Mouse (Mus musculus) midbrain, embryonic 13.5 days (tissue): ENCODE measurements around the gene Pi16. TPM values are rescaled to one million over a fixed set of nuclear protein-coding genes. Genes with fewer than 3 reads are reported as not detected.

Experiments used
- ATAC-seq: fragments of 200-750 bp; cut with Nextera tagmentation; 2 replicates; pipeline ENCODE4 v1.8.0; 2017; ENCODE audit warnings: mild to moderate bottlenecking, moderate TSS enrichment, moderate library complexity
- H3K27ac ChIP-seq: fragments of 300-500 bp; sonication (generic); 2 replicates; pipeline ENCODE4 v1.5.1; 2015; ENCODE audit warnings: inconsistent platforms, mild to moderate bottlenecking, moderate library complexity
- H3K27me3 ChIP-seq: fragments of 300-500 bp; sonication (generic); 2 replicates; pipeline ENCODE4 v1.6.1; 2015; ENCODE audit warnings: mild to moderate bottlenecking, inconsistent platforms
- H3K36me3 ChIP-seq: fragments of 300-500 bp; sonication (generic); 2 replicates; pipeline ENCODE4 v1.6.1; 2015; ENCODE audit warnings: mild to moderate bottlenecking, inconsistent platforms
- H3K4me1 ChIP-seq: fragments of 300-500 bp; sonication (generic); replicated peaks from 2 replicates; pipeline ENCODE4 v1.6.1; 2015; ENCODE audit warnings: inconsistent platforms
- H3K4me2 ChIP-seq: fragments of 300-500 bp; sonication (generic); replicated peaks from 2 replicates; pipeline ENCODE4 v1.6.1; 2015; ENCODE audit warnings: moderate library complexity, mild to moderate bottlenecking, inconsistent platforms
- H3K4me3 ChIP-seq: fragments of 300-500 bp; sonication (generic); replicated peaks from 2 replicates; pipeline ENCODE4 v1.5.1; 2015; ENCODE audit warnings: mild to moderate bottlenecking, inconsistent platforms
- H3K9ac ChIP-seq: fragments of 300-500 bp; sonication (generic); replicated peaks from 2 replicates; pipeline ENCODE4 v1.6.1; 2015; ENCODE audit warnings: mild to moderate bottlenecking, inconsistent platforms
- H3K9me3 ChIP-seq: fragments of 300-500 bp; sonication (generic); 2 replicates; pipeline ENCODE4 v1.6.1; 2016; ENCODE audit warnings: mild to moderate bottlenecking, inconsistent platforms
- WGBS: fragments of 180-500 bp; shearing (Covaris S2); methylation state at CpG from one replicate; pipeline ENCODE4 v1.1.7; 2015; 5-methylcytosine and 5-hydroxymethylcytosine counted together
- polyA plus RNA-seq: library from polyadenylated mRNA; unstranded; fragments of >200 nt; fragmentation: Nextera tagmentation; extraction: Ambion mirVana; gene quantifications from 2 replicates; pipeline ENCODE4 v1.2.1, GENCODE M21; 2015

The Pi16 gene
- polyA plus RNA-seq, 1 experiment from 2014 or later, result 1.9 TPM

DNA sequence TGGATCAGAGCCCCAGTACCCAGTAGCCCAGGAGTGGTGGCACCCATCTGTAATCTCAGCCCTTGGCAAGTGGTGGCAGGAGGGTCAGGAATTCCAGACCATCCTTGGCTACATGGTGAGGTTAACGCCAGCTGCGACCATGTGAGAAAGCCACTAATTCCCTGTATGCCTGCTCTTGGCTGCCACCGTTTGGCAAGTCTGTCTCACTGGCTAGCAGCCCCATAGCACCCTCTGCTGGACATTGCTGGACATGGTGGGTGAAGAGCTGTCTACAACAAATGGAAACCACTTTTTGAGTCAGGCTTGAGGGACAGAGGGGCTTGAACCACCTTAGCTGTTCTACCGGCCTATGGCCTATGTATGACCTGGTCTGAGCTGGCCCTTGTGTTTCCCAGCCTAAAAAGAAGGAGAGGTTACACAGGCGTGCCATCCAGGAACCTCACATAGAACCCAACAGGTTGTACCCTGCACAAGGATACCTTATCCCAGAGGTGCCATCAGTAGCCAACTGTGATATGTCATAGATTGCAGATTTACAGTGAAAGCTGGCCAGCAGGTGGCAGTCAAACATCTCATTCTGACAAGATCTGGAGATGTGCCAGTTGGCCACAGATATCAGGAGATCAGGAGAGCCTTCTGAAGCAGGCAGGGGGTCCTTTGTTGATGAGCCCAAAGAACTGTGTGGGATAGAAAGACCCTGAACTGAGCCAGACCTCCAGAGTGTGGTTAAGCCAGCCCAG is 53.7 kb downstream of the Pi16 start:
- H3K9ac ChIP-seq, result no peak overlapping the region
- 0 out of 2 replicates have a peak, but pooled peaks cover 5% of the 10 kb centered on the region for H3K27me3 ChIP-seq
- peak; percentile 82 for ATAC-seq
- no peak overlapping the region for H3K4me3 ChIP-seq
- WGBS, result 8% methylated on average over 5 of the region's 5 CpGs
- no peak overlapping the region for H3K4me2 ChIP-seq
- H3K27ac ChIP-seq, result no peak overlapping the region
- H3K4me1 ChIP-seq, result peaks cover 11% of the 10 kb centered on the region; the same call in 1 of the 2 replicates
- no peaks in the 10 kb centered on the region for H3K9me3 ChIP-seq
- H3K36me3 ChIP-seq, result no peaks in the 10 kb centered on the region

DNA sequence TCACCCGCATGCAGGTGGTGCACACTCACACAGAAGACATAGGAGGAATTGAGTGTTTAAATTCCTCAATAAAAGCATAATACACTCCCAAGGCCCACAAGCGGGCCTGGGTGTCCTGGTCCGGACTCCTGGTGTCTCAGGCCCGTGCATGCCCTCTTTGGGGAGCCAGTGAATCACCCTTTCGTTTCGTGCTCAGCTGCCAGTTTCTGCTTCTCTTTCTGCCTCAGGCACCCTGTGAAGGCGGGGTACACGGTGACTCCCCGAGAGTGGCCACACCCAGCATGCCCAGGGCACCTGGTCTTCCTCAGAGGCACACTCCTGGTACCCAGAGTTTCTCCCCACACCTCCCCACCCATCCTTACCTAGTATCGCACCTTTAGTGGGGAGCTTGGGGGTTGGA is 58.4 kb downstream of the Pi16 start:
- ATAC-seq, result no peak
- Histone ChIP-seq H3K4me1 (no peaks in the 10 kb centered on the region), H3K4me3 (no peak overlapping the region), H3K27me3 (0 out of 2 replicates have a peak, but pooled peaks cover 1% of the 10 kb centered on the region), H3K9ac (no peak overlapping the region), H3K27ac (no peak overlapping the region), H3K9me3 (no peaks in the 10 kb centered on the region), H3K36me3 (no peaks in the 10 kb centered on the region), H3K4me2 (no peak overlapping the region)
- 79% methylated on average over 10 of the region's 10 CpGs for WGBS

- H3K9me3 ChIP-seq, result no peaks in the 10 kb centered on the region
- 68% methylated on average over 8 of the region's 8 CpGs for WGBS
- no peak for ATAC-seq
- H3K36me3 ChIP-seq, result no peaks in the 10 kb centered on the region
- H3K4me1 ChIP-seq, result no peaks in the 10 kb centered on the region
- 0 out of 2 replicates have a peak, but pooled peaks cover 5% of the 10 kb centered on the region for H3K27me3 ChIP-seq
- H3K27ac ChIP-seq, result no peak overlapping the region
- no peak overlapping the region for H3K9ac ChIP-seq
- H3K4me3 ChIP-seq, result no peak overlapping the region
- H3K4me2 ChIP-seq, result no peak overlapping the region
Observed at GRCm38 (mm10) chr17:29378056-29378455, 60.6 kb downstream of the Pi16 start.

Other genes starting within 250 kb of the Pi16 start
- 47.1 and 47.4 TPM in 2 replicates for gene Cdkn1a, start 226.7 kb upstream of the Pi16 start, polyA plus RNA-seq
- gene Rab44, start 203.5 kb upstream of the Pi16 start, polyA plus RNA-seq, result not detected in 2 replicates
- 20.5 and 22.0 TPM in 2 replicates for gene Cpne5, start 79.5 kb upstream of the Pi16 start, polyA plus RNA-seq
- gene Ppil1, start 53.5 kb upstream of the Pi16 start, polyA plus RNA-seq, result 120 and 128 TPM in 2 replicates
- gene BC004004, start 48.9 kb upstream of the Pi16 start, polyA plus RNA-seq, result 99.1 and 105 TPM in 2 replicates
- gene Mtch1, start 30.3 kb downstream of the Pi16 start, polyA plus RNA-seq, result 398 and 461 TPM in 2 replicates
- 3.2 and 3.3 TPM in 2 replicates for gene Fgd2, start 43.2 kb downstream of the Pi16 start, polyA plus RNA-seq
- 13.4 and 15.4 TPM in 2 replicates for gene Pim1, start 173.1 kb downstream of the Pi16 start, polyA plus RNA-seq
- gene Gm17657, start 232.0 kb downstream of the Pi16 start, polyA plus RNA-seq, result not detected in 2 replicates
- 22.1 and 26.1 TPM in 2 replicates for gene Tbc1d22b, start 232.1 kb downstream of the Pi16 start, polyA plus RNA-seq
- gene Tmem217, start 234.7 kb downstream of the Pi16 start, polyA plus RNA-seq, result 1.1 and 2.2 TPM in 2 replicates